Comparison of ENCODE assay signal across 11 mouse cellular contexts in genomic region chr15:78401345-78401744, GRCm38 (mm10). TPM values are rescaled to one million over a fixed set of nuclear protein-coding genes. Genes with fewer than 3 reads are reported as not detected.
DNase-seq lines count a peak whose midpoint lies in the region; ATAC-seq and TF ChIP-seq lines count a peak whose summit lies in the region.
"Had no signal": no experiment of that assay in that cellular context is flagged by ENCODE, and none has a peak within 500 bp of the region (broad histone marks: within the 10 kb centered on the region; RNA-seq: fewer than 3 reads in every experiment).

No protein-coding gene starts in this region.

- no peak for ATAC-seq in embryonic facial prominence, embryonic 13.5 days (ENCODE audit: insufficient number of reproducible peaks, insufficient read depth, low FRiP score, low TSS enrichment, low read depth)
- ATAC-seq in heart, embryonic 16.5 days (replicated peaks; ENCODE audit: extremely low read depth, insufficient read depth, low FRiP score) = no peak
- ATAC-seq in forebrain, embryonic 11.5 days (replicated peaks; ENCODE audit: low FRiP score) = no peak
- ATAC-seq: midbrain, embryonic 13.5 days had no signal

- 0 out of 2 replicates have a peak, but pooled peaks cover 2% of the 10 kb centered on the region for H3K36me3 ChIP-seq in embryonic facial prominence, embryonic 13.5 days
- no peaks in the 10 kb centered on the region for H3K36me3 ChIP-seq in embryonic facial prominence, embryonic 10.5 days (replicated peaks)
- no peaks in the 10 kb centered on the region for H3K36me3 ChIP-seq in heart, embryonic 16.5 days (ENCODE audit: control insufficient read depth, insufficient read depth)
- H3K36me3 ChIP-seq in forebrain, embryonic 11.5 days (ENCODE audit: control insufficient read depth, insufficient read depth, low read length) = no peaks in the 10 kb centered on the region
- H3K36me3 ChIP-seq: midbrain, embryonic 13.5 days had no signal

- H3K27ac ChIP-seq in embryonic facial prominence, embryonic 13.5 days = peak overlapping the region; percentile 48
- H3K27ac ChIP-seq in embryonic facial prominence, embryonic 10.5 days (replicated peaks) = no peak overlapping the region
- peak overlapping the region; percentile 98 for H3K27ac ChIP-seq in layer of hippocampus, adult 2 months
- H3K27ac ChIP-seq in heart, embryonic 16.5 days (ENCODE audit: low read length) = peak overlapping the region; percentile 84
- no peak overlapping the region for H3K27ac ChIP-seq in forebrain, embryonic 11.5 days (ENCODE audit: low read depth, low read length)
- H3K27ac ChIP-seq: hindbrain, embryonic 14.5 days; midbrain, embryonic 13.5 days had no signal

- no peak overlapping the region for H3K4me3 ChIP-seq in embryonic facial prominence, embryonic 13.5 days
- no peak overlapping the region for H3K4me3 ChIP-seq in embryonic facial prominence, embryonic 10.5 days
- no peak overlapping the region for H3K4me3 ChIP-seq in layer of hippocampus, adult 2 months
- H3K4me3 ChIP-seq in heart, embryonic 16.5 days (ENCODE audit: low read length) = no peak overlapping the region
- H3K4me3 ChIP-seq in forebrain, embryonic 11.5 days (ENCODE audit: low read depth, low read length) = no peak overlapping the region
- H3K4me3 ChIP-seq: midbrain, embryonic 13.5 days had no signal

- no peaks in the 10 kb centered on the region for H3K27me3 ChIP-seq in embryonic facial prominence, embryonic 13.5 days
- H3K27me3 ChIP-seq in embryonic facial prominence, embryonic 10.5 days (replicated peaks; ENCODE audit: low read depth, poor library complexity, severe bottlenecking) = peaks cover 9% of the 10 kb centered on the region; the same call in 1 of the 2 replicates
- H3K27me3 ChIP-seq in heart, embryonic 16.5 days (ENCODE audit: control insufficient read depth, insufficient read depth, low read length) = no peaks in the 10 kb centered on the region
- no peaks in the 10 kb centered on the region for H3K27me3 ChIP-seq in forebrain, embryonic 11.5 days (ENCODE audit: control insufficient read depth, insufficient read depth, low read length)
- H3K27me3 ChIP-seq: midbrain, embryonic 13.5 days had no signal

- H3K9me3 ChIP-seq in embryonic facial prominence, embryonic 13.5 days = no peaks in the 10 kb centered on the region
- H3K9me3 ChIP-seq in embryonic facial prominence, embryonic 10.5 days = no peaks in the 10 kb centered on the region
- H3K9me3 ChIP-seq in heart, embryonic 16.5 days (replicated peaks; ENCODE audit: control insufficient read depth, low read length) = no peaks in the 10 kb centered on the region
- no peaks in the 10 kb centered on the region for H3K9me3 ChIP-seq in forebrain, embryonic 11.5 days (ENCODE audit: control insufficient read depth, low read length)
- H3K9me3 ChIP-seq: midbrain, embryonic 13.5 days had no signal

- no peak for TF ChIP-seq CTCF in layer of hippocampus, adult 2 months (conservative IDR thresholded peaks at IDR 0.05)

- H3K4me2 ChIP-seq in embryonic facial prominence, embryonic 13.5 days = no peak overlapping the region
- no peak overlapping the region for H3K4me2 ChIP-seq in heart, embryonic 16.5 days (ENCODE audit: low read depth, low read length)
- H3K4me2 ChIP-seq in forebrain, embryonic 11.5 days (ENCODE audit: low read depth, low read length, severe bottlenecking) = no peak overlapping the region
- H3K4me2 ChIP-seq: hindbrain, embryonic 14.5 days; midbrain, embryonic 13.5 days had no signal

- H3K4me1 ChIP-seq in embryonic facial prominence, embryonic 13.5 days = peaks cover 38% of the 10 kb centered on the region
- H3K4me1 ChIP-seq in embryonic facial prominence, embryonic 10.5 days = peaks cover 40% of the 10 kb centered on the region
- peaks cover 32% of the 10 kb centered on the region for H3K4me1 ChIP-seq in heart, embryonic 16.5 days (ENCODE audit: control insufficient read depth, insufficient read depth, low read length)
- H3K4me1 ChIP-seq in forebrain, embryonic 11.5 days (replicated peaks; ENCODE audit: control insufficient read depth, insufficient read depth, low read length) = no peaks in the 10 kb centered on the region; the same call in 1 of the 2 replicates

- 59% methylated on average over 6 of the region's 6 CpGs for WGBS in embryonic facial prominence, embryonic 13.5 days
- 78% methylated on average over 6 of the region's 6 CpGs for WGBS in embryonic facial prominence, embryonic 10.5 days
- WGBS in heart, embryonic 16.5 days = 70% methylated on average over 6 of the region's 6 CpGs
- 86% methylated on average over 6 of the region's 6 CpGs for WGBS in forebrain, embryonic 11.5 days

- DNase-seq in embryonic facial prominence, embryonic 10.5 days (ENCODE audit: low spot score) = no peak
- DNase-seq in layer of hippocampus, adult 2 months (ENCODE audit: low spot score in 2 of 2) = no peak
- DNase-seq in layer of hippocampus, adult 9-10 months (ENCODE audit: low spot score) = no peak
- DNase-seq in 416B (ENCODE audit: low read depth) = peak; percentile 86
- DNase-seq in forebrain, embryonic 11.5 days (ENCODE audit: low spot score) = no peak
- no peak for DNase-seq in left cerebral cortex, adult 8-10 months (ENCODE audit: low spot score in 2 of 2)

- H3K9ac ChIP-seq in embryonic facial prominence, embryonic 13.5 days = no peak overlapping the region; the same call in 1 of the 2 replicates
- peak overlapping the region; percentile 8; the same call in 1 of the 2 replicates for H3K9ac ChIP-seq in heart, embryonic 16.5 days (ENCODE audit: low read length)
- H3K9ac ChIP-seq in forebrain, embryonic 11.5 days (ENCODE audit: low read length) = no peak overlapping the region
- H3K9ac ChIP-seq: hindbrain, embryonic 14.5 days; midbrain, embryonic 13.5 days had no signal

RNA-seq across cellular contexts. Expression of gene Tst, which starts 4.4 kb away (rescaled TPM):
- polyA plus RNA-seq in embryonic facial prominence, embryonic 13.5 days (2015; fragmentation: Nextera tagmentation; extraction: Ambion mirVana) = 22.6 and 25.9 TPM in 2 replicates
- 10.4 and 12.7 TPM in 2 replicates for polyA plus RNA-seq in embryonic facial prominence, embryonic 10.5 days (2016; fragmentation: Nextera tagmentation; extraction: Ambion mirVana)
- total RNA-seq in layer of hippocampus, adult 2 months (2021) = 10 to 100 TPM; 35.6 to 40.3 TPM
- polyA plus RNA-seq in heart, embryonic 16.5 days (2015; fragmentation: Nextera tagmentation; extraction: Ambion mirVana) = 39.7 and 41.7 TPM in 2 replicates
- 10.4 and 11.9 TPM in 2 replicates for polyA plus RNA-seq in forebrain, embryonic 11.5 days (2014; fragmentation: Nextera tagmentation; extraction: Ambion mirVana)
- 10 to 100 TPM; 33.6 to 37.8 (median 36.0) TPM for total RNA-seq in left cerebral cortex, adult 8-10 months (2022)

RNA-seq across cellular contexts. Expression of gene Mpst, which starts 4.9 kb away (rescaled TPM):
- polyA plus RNA-seq in embryonic facial prominence, embryonic 13.5 days (2015; fragmentation: Nextera tagmentation; extraction: Ambion mirVana) = 2.6 and 2.8 TPM in 2 replicates
- polyA plus RNA-seq in embryonic facial prominence, embryonic 10.5 days (2016; fragmentation: Nextera tagmentation; extraction: Ambion mirVana) = 0.98 and 1.1 TPM in 2 replicates
- 10 to 100 TPM; 29.5 to 31.8 TPM for total RNA-seq in layer of hippocampus, adult 2 months (2021)
- 1.9 and 2.1 TPM in 2 replicates for polyA plus RNA-seq in heart, embryonic 16.5 days (2015; fragmentation: Nextera tagmentation; extraction: Ambion mirVana)
- polyA plus RNA-seq in forebrain, embryonic 11.5 days (2014; fragmentation: Nextera tagmentation; extraction: Ambion mirVana) = 2.7 and 4.2 TPM in 2 replicates
- total RNA-seq in left cerebral cortex, adult 8-10 months (2022) = 10 to 100 TPM; 31.4 to 38.1 (median 34.6) TPM

RNA-seq across cellular contexts. Expression of gene Tex33, which starts 5.6 kb away (rescaled TPM):
- polyA plus RNA-seq in embryonic facial prominence, embryonic 13.5 days (2015; fragmentation: Nextera tagmentation; extraction: Ambion mirVana) = not detected in 2 replicates
- not detected in 2 replicates for polyA plus RNA-seq in embryonic facial prominence, embryonic 10.5 days (2016; fragmentation: Nextera tagmentation; extraction: Ambion mirVana)
- total RNA-seq in layer of hippocampus, adult 2 months (2021) = not detected
- polyA plus RNA-seq in heart, embryonic 16.5 days (2015; fragmentation: Nextera tagmentation; extraction: Ambion mirVana) = not detected in 2 replicates
- not detected in 2 replicates for polyA plus RNA-seq in forebrain, embryonic 11.5 days (2014; fragmentation: Nextera tagmentation; extraction: Ambion mirVana)
- total RNA-seq in left cerebral cortex, adult 8-10 months (2022) = not detected
- polyA plus RNA-seq: hindbrain, embryonic 14.5 days; midbrain, embryonic 13.5 days; stomach, embryonic 14.5 days had no signal

RNA-seq across cellular contexts. Expression of gene Kctd17, which starts 27.0 kb away (rescaled TPM):
- 49.5 and 50.6 TPM in 2 replicates for polyA plus RNA-seq in embryonic facial prominence, embryonic 13.5 days (2015; fragmentation: Nextera tagmentation; extraction: Ambion mirVana)
- 49.6 and 51.6 TPM in 2 replicates for polyA plus RNA-seq in embryonic facial prominence, embryonic 10.5 days (2016; fragmentation: Nextera tagmentation; extraction: Ambion mirVana)
- total RNA-seq in layer of hippocampus, adult 2 months (2021) = 100 to 1,000 TPM; 263 to 271 TPM
- polyA plus RNA-seq in heart, embryonic 16.5 days (2015; fragmentation: Nextera tagmentation; extraction: Ambion mirVana) = 18.9 and 22.6 TPM in 2 replicates
- polyA plus RNA-seq in forebrain, embryonic 11.5 days (2014; fragmentation: Nextera tagmentation; extraction: Ambion mirVana) = 67.9 and 76.7 TPM in 2 replicates
- 100 to 1,000 TPM; 299 to 358 (median 333) TPM for total RNA-seq in left cerebral cortex, adult 8-10 months (2022)

Comparison
In these comparisons a context has a peak if more than half of its experiments do, and no peak if none do; other contexts are left out.
1. H3K27ac ChIP-seq: peak in embryonic facial prominence, embryonic 13.5 days (single experiment), layer of hippocampus, adult 2 months (single experiment) and heart, embryonic 16.5 days (single experiment); none in embryonic facial prominence, embryonic 10.5 days (single experiment) and forebrain, embryonic 11.5 days (single experiment).